ENCODE assay signal across 34 mouse cellular contexts in genomic region chr6:42355794-42356600, GRCm38 (mm10). TPM values are rescaled to one million over a fixed set of nuclear protein-coding genes. Genes with fewer than 3 reads are reported as not detected.
DNase-seq lines count a peak whose midpoint lies in the region; ATAC-seq and TF ChIP-seq lines count a peak whose summit lies in the region.
"Had no signal": no experiment of that assay in that cellular context is flagged by ENCODE, and none has a peak within 500 bp of the region (broad histone marks: within the 10 kb centered on the region; RNA-seq: fewer than 3 reads in every experiment).

No protein-coding gene starts in this region.

- H3K9ac ChIP-seq in heart, embryonic 12.5 days: peak overlapping the region; percentile 22; the same call in 1 of the 2 replicates
- H3K9ac ChIP-seq in stomach, embryonic 15.5 days: no peak overlapping the region
- no peak overlapping the region for H3K9ac ChIP-seq in stomach, postnatal 0 days (ENCODE audit: low read length)
- H3K9ac ChIP-seq: embryonic facial prominence, embryonic 12.5 days; embryonic facial prominence, embryonic 15.5 days; forebrain, postnatal 0 days; hindbrain, embryonic 14.5 days had no signal

- peaks cover 95% of the 10 kb centered on the region for H3K36me3 ChIP-seq in heart, embryonic 12.5 days
- H3K36me3 ChIP-seq in stomach, embryonic 15.5 days: peaks cover 50% of the 10 kb centered on the region
- H3K36me3 ChIP-seq in stomach, postnatal 0 days (ENCODE audit: control insufficient read depth, insufficient read depth, low read length): peaks cover 33% of the 10 kb centered on the region

- H3K4me1 ChIP-seq in heart, embryonic 12.5 days (replicated peaks): peaks cover 96% of the 10 kb centered on the region
- H3K4me1 ChIP-seq in stomach, embryonic 15.5 days: peaks cover 54% of the 10 kb centered on the region
- H3K4me1 ChIP-seq in stomach, postnatal 0 days (replicated peaks; ENCODE audit: control insufficient read depth, insufficient read depth): peaks cover 12% of the 10 kb centered on the region

- no peak for DNase-seq in gastrocnemius, adult 2 months
- no peak for DNase-seq in gastrocnemius, postnatal 4 days (ENCODE audit: low spot score in 2 of 2)
- no peak for DNase-seq in heart, adult 8-10 months (ENCODE audit: low spot score)
- peak; percentile 9 for DNase-seq in heart, postnatal 4 days
- DNase-seq in heart, adult 18-20 months: no peak
- no peak for DNase-seq in stomach, postnatal 0 days (ENCODE audit: low spot score)
- DNase-seq: adrenal gland, adult 2 months; adrenal gland, postnatal 14 days; cerebellum, adult 11 months; cerebellum, adult 2 months; cerebellum, adult 9-11 months; cerebellum, postnatal 25 days; forebrain, postnatal 0 days; gastrocnemius, postnatal 25 days; kidney, adult 18-20 months had no signal

- H3K27ac ChIP-seq in gastrocnemius, adult 2 months: peak overlapping the region; percentile 16; the same call in 1 of the 2 replicates
- peak overlapping the region; percentile 100 for H3K27ac ChIP-seq in heart, embryonic 12.5 days (ENCODE audit: poor library complexity, severe bottlenecking)
- H3K27ac ChIP-seq in stomach, embryonic 15.5 days: peak overlapping the region; percentile 55
- no peak overlapping the region for H3K27ac ChIP-seq in stomach, postnatal 0 days (replicated peaks)
- H3K27ac ChIP-seq: embryonic facial prominence, embryonic 12.5 days; embryonic facial prominence, embryonic 15.5 days; hindbrain, embryonic 14.5 days; hindbrain, postnatal 0 days had no signal

- 88% methylated on average over 13 of the region's 13 CpGs for WGBS in heart, embryonic 12.5 days
- WGBS in stomach, embryonic 15.5 days: 93% methylated on average over 13 of the region's 13 CpGs
- WGBS in stomach, postnatal 0 days: 91% methylated on average over 13 of the region's 13 CpGs

- no peak for ATAC-seq in heart, embryonic 12.5 days (ENCODE audit: insufficient number of reproducible peaks, low FRiP score)
- no peak for ATAC-seq in stomach, embryonic 15.5 days (ENCODE audit: insufficient read depth, low FRiP score, low read depth)
- ATAC-seq in stomach, postnatal 0 days (ENCODE audit: low FRiP score, low TSS enrichment): no peak
- ATAC-seq: forebrain, embryonic 14.5 days; forebrain, postnatal 0 days; hindbrain, postnatal 0 days; inflammation-experienced regulatory T-cells, adult 6 months; Patski had no signal

- TF ChIP-seq CTCF in gastrocnemius, adult 2 months (IDR thresholded peaks at IDR 0.05): no peak
- no peak for TF ChIP-seq CTCF in stomach, postnatal 0 days (IDR thresholded peaks at IDR 0.05; ENCODE audit: low read depth)

- no peaks in the 10 kb centered on the region for H3K27me3 ChIP-seq in heart, embryonic 12.5 days (replicated peaks)
- no peaks in the 10 kb centered on the region for H3K27me3 ChIP-seq in stomach, embryonic 15.5 days (replicated peaks)
- no peaks in the 10 kb centered on the region for H3K27me3 ChIP-seq in stomach, postnatal 0 days (ENCODE audit: control insufficient read depth, insufficient read depth, low read length)
- H3K27me3 ChIP-seq: CH12.LX; embryonic facial prominence, embryonic 12.5 days; embryonic facial prominence, embryonic 15.5 days; Patski had no signal

- intact Hi-C loops in gastrocnemius, adult 2 months (cut with DNase I): no loop called here

- no peak overlapping the region; the same call in 1 of the 2 replicates for H3K4me3 ChIP-seq in gastrocnemius, adult 2 months
- no peak overlapping the region for H3K4me3 ChIP-seq in heart, embryonic 12.5 days
- H3K4me3 ChIP-seq in stomach, embryonic 15.5 days (replicated peaks): no peak overlapping the region
- no peak overlapping the region for H3K4me3 ChIP-seq in stomach, postnatal 0 days (ENCODE audit: low read depth, low read length)
- H3K4me3 ChIP-seq: embryonic facial prominence, embryonic 12.5 days; embryonic facial prominence, embryonic 15.5 days had no signal

- H3K4me2 ChIP-seq in heart, embryonic 12.5 days: peak overlapping the region; percentile 99
- no peak overlapping the region for H3K4me2 ChIP-seq in stomach, embryonic 15.5 days
- H3K4me2 ChIP-seq in stomach, postnatal 0 days (replicated peaks; ENCODE audit: low read depth): no peak overlapping the region
- H3K4me2 ChIP-seq: embryonic facial prominence, embryonic 12.5 days; embryonic facial prominence, embryonic 15.5 days; hindbrain, embryonic 14.5 days had no signal

- no peaks in the 10 kb centered on the region for H3K9me3 ChIP-seq in heart, embryonic 12.5 days (replicated peaks)
- H3K9me3 ChIP-seq in stomach, embryonic 15.5 days: no peaks in the 10 kb centered on the region
- H3K9me3 ChIP-seq in stomach, postnatal 0 days (ENCODE audit: control insufficient read depth, low read length): no peaks in the 10 kb centered on the region
- H3K9me3 ChIP-seq: embryonic facial prominence, embryonic 12.5 days; embryonic facial prominence, embryonic 15.5 days; G1E had no signal

- TF ChIP-seq EP300 in stomach, postnatal 0 days (optimal IDR thresholded peaks at IDR 0.05): no peak

RNA-seq across cellular contexts. Expression of gene Zyx, which starts 6.6 kb away (rescaled TPM):
- total RNA-seq in gastrocnemius, adult 2 months (2021): 10 to 100 TPM; 19.7 to 24.7 TPM
- 100 to 1,000 TPM; 113 to 128 TPM for total RNA-seq in gastrocnemius, postnatal 4 days (2021)
- polyA plus RNA-seq in heart, embryonic 12.5 days (2016; fragmentation: Nextera tagmentation; extraction: Ambion mirVana): 213 and 219 TPM in 2 replicates
- total RNA-seq in heart, adult 8-10 months (2022): 10 to 100 TPM; 39.3 to 47.4 (median 44.6) TPM
- 100 to 1,000 TPM; 161 to 166 TPM for total RNA-seq in heart, postnatal 4 days (2021)
- total RNA-seq in heart, adult 18-20 months (2021): 10 to 100 TPM; 50.2 to 51.8 TPM
- 96.9 and 105 TPM in 2 replicates for polyA plus RNA-seq in stomach, embryonic 15.5 days (2015; fragmentation: Nextera tagmentation; extraction: Ambion mirVana)
- 60.5 and 68.0 TPM in 2 replicates for polyA plus RNA-seq in stomach, postnatal 0 days (2015; fragmentation: Nextera tagmentation; extraction: Ambion mirVana)

RNA-seq across cellular contexts. Expression of gene Epha1, which starts 17.1 kb away (rescaled TPM):
- under 1 TPM in 1 of 2 experiments, not detected in 1; 0.10 TPM for total RNA-seq in gastrocnemius, adult 2 months (2021)
- under 1 TPM; 0.27 to 0.57 TPM for total RNA-seq in gastrocnemius, postnatal 4 days (2021)
- 4.7 and 5.5 TPM in 2 replicates for polyA plus RNA-seq in heart, embryonic 12.5 days (2016; fragmentation: Nextera tagmentation; extraction: Ambion mirVana)
- total RNA-seq in heart, adult 8-10 months (2022): under 1 TPM; 0.19 to 0.37 (median 0.27) TPM
- under 1 TPM; 0.52 to 0.70 TPM for total RNA-seq in heart, postnatal 4 days (2021)
- under 1 TPM; 0.20 to 0.26 TPM for total RNA-seq in heart, adult 18-20 months (2021)
- polyA plus RNA-seq in stomach, embryonic 15.5 days (2015; fragmentation: Nextera tagmentation; extraction: Ambion mirVana): 16.3 and 16.9 TPM in 2 replicates
- polyA plus RNA-seq in stomach, postnatal 0 days (2015; fragmentation: Nextera tagmentation; extraction: Ambion mirVana): 19.9 and 20.1 TPM in 2 replicates
- total RNA-seq: CH12.LX; common myeloid progenitor, adult 5-6 weeks; G1E had no signal
- polyA plus RNA-seq: G1E had no signal

RNA-seq across cellular contexts. Expression of gene Fam131b, which starts 31.6 kb away (rescaled TPM):
- under 1 TPM; 0.33 to 0.45 TPM for total RNA-seq in gastrocnemius, adult 2 months (2021)
- total RNA-seq in gastrocnemius, postnatal 4 days (2021): 1 to 10 TPM; 2.2 TPM
- 0.37 and 0.52 TPM in 2 replicates for polyA plus RNA-seq in heart, embryonic 12.5 days (2016; fragmentation: Nextera tagmentation; extraction: Ambion mirVana)
- total RNA-seq in heart, adult 8-10 months (2022): under 1 TPM; 0.44 to 0.82 (median 0.51) TPM
- total RNA-seq in heart, postnatal 4 days (2021): 1 to 10 TPM; 1.6 to 1.7 TPM
- under 1 TPM; 0.35 to 0.44 TPM for total RNA-seq in heart, adult 18-20 months (2021)
- polyA plus RNA-seq in stomach, embryonic 15.5 days (2015; fragmentation: Nextera tagmentation; extraction: Ambion mirVana): 0.22 and 0.23 TPM in 2 replicates
- polyA plus RNA-seq in stomach, postnatal 0 days (2015; fragmentation: Nextera tagmentation; extraction: Ambion mirVana): 0.10 and 0.12 TPM in 2 replicates
- total RNA-seq: common myeloid progenitor, adult 5-6 weeks; granulocyte monocyte progenitor cell, adult 5-6 weeks had no signal
- polyA plus RNA-seq: inflammation-experienced regulatory T-cells, adult 6 months had no signal

RNA-seq across cellular contexts. Expression of gene Tas2r143, which starts 44.0 kb away (rescaled TPM):
- not detected for total RNA-seq in gastrocnemius, adult 2 months (2021)
- total RNA-seq in gastrocnemius, postnatal 4 days (2021): under 1 TPM in 1 of 2 experiments, not detected in 1; 0.54 TPM
- polyA plus RNA-seq in heart, embryonic 12.5 days (2016; fragmentation: Nextera tagmentation; extraction: Ambion mirVana): not detected in 2 replicates
- not detected for total RNA-seq in heart, adult 8-10 months (2022)
- under 1 TPM in 1 of 2 experiments, not detected in 1; 0.41 TPM for total RNA-seq in heart, postnatal 4 days (2021)
- total RNA-seq in heart, adult 18-20 months (2021): not detected
- not detected in 2 replicates for polyA plus RNA-seq in stomach, embryonic 15.5 days (2015; fragmentation: Nextera tagmentation; extraction: Ambion mirVana)
- not detected in 2 replicates for polyA plus RNA-seq in stomach, postnatal 0 days (2015; fragmentation: Nextera tagmentation; extraction: Ambion mirVana)
- total RNA-seq: CH12.LX; common myeloid progenitor, adult 5-6 weeks; forebrain, postnatal 0 days; gastrocnemius, adult 8-10 months; gastrocnemius, postnatal 25 days; hindbrain, postnatal 0 days had no signal
- polyA plus RNA-seq: embryonic facial prominence, embryonic 12.5 days; embryonic facial prominence, embryonic 15.5 days; forebrain, embryonic 11.5 days; forebrain, embryonic 14.5 days; forebrain, postnatal 0 days; G1E; heart, embryonic 16.5 days; hindbrain, embryonic 11.5 days; hindbrain, embryonic 14.5 days; hindbrain, postnatal 0 days; inflammation-experienced regulatory T-cells, adult 6 months; intestine, embryonic 16.5 days; Patski had no signal

RNA-seq across cellular contexts. Expression of gene Tas2r135, which starts 49.2 kb away (rescaled TPM):
- not detected for total RNA-seq in gastrocnemius, adult 2 months (2021)
- not detected for total RNA-seq in gastrocnemius, postnatal 4 days (2021)
- not detected in 2 replicates for polyA plus RNA-seq in heart, embryonic 12.5 days (2016; fragmentation: Nextera tagmentation; extraction: Ambion mirVana)
- total RNA-seq in heart, adult 8-10 months (2022): under 1 TPM in 1 of 4 experiments, not detected in 3; 0.25 TPM
- under 1 TPM; 0.24 to 0.25 TPM for total RNA-seq in heart, postnatal 4 days (2021)
- total RNA-seq in heart, adult 18-20 months (2021): not detected
- not detected in 2 replicates for polyA plus RNA-seq in stomach, embryonic 15.5 days (2015; fragmentation: Nextera tagmentation; extraction: Ambion mirVana)
- polyA plus RNA-seq in stomach, postnatal 0 days (2015; fragmentation: Nextera tagmentation; extraction: Ambion mirVana): not detected in 2 replicates
- total RNA-seq: CH12.LX; common myeloid progenitor, adult 5-6 weeks; forebrain, postnatal 0 days; gastrocnemius, adult 8-10 months; gastrocnemius, postnatal 25 days; granulocyte monocyte progenitor cell, adult 5-6 weeks; heart, postnatal 25 days; hindbrain, postnatal 0 days had no signal
- polyA plus RNA-seq: adrenal gland, adult 2 months; embryonic facial prominence, embryonic 12.5 days; embryonic facial prominence, embryonic 15.5 days; forebrain, embryonic 11.5 days; forebrain, embryonic 14.5 days; forebrain, postnatal 0 days; G1E; heart, embryonic 16.5 days; hindbrain, embryonic 14.5 days; hindbrain, postnatal 0 days; inflammation-experienced regulatory T-cells, adult 6 months; intestine, embryonic 16.5 days; Patski had no signal
